Mouse (Mus musculus): ENCODE measurements around the gene Slc4a4. TPM values are rescaled to one million over a fixed set of nuclear protein-coding genes. Genes with fewer than 3 reads are reported as not detected.

Slc4a4 gene
- polyA plus RNA-seq, 1 experiment from 2014 or later, result 12.2 TPM

- peak; percentile 41; the same call in 1 of the 2 replicates for ATAC-seq (ENCODE audit: low FRiP score)
- H3K4me2 ChIP-seq, result no peak overlapping the region
- no peaks in the 10 kb centered on the region for H3K9me3 ChIP-seq (replicated peaks)
- no peaks in the 10 kb centered on the region for H3K27me3 ChIP-seq (replicated peaks)
- no peaks in the 10 kb centered on the region for H3K36me3 ChIP-seq
- no peak overlapping the region for H3K4me3 ChIP-seq (replicated peaks)
- no peak overlapping the region for H3K27ac ChIP-seq (replicated peaks)
- no peak overlapping the region for H3K9ac ChIP-seq (replicated peaks)
- 0 out of 2 replicates have a peak, but pooled peaks cover 7% of the 10 kb centered on the region for H3K4me1 ChIP-seq
- WGBS, result 89% methylated on average over 9 of the region's 9 CpGs
Measured at GRCm38 (mm10) chr5:89259804-89260492, 373.3 kb downstream of the Slc4a4 start.

GRCm38 (mm10) chr5:89277049-89277448 is 390.4 kb downstream of the Slc4a4 start:
- H3K4me1 ChIP-seq, result no peaks in the 10 kb centered on the region
- H3K9ac ChIP-seq (replicated peaks), result no peak overlapping the region
- no peak overlapping the region for H3K4me3 ChIP-seq (replicated peaks)
- no peak overlapping the region for H3K27ac ChIP-seq (replicated peaks)
- H3K9me3 ChIP-seq (replicated peaks), result no peaks in the 10 kb centered on the region
- no peak for ATAC-seq (ENCODE audit: low FRiP score)
- H3K27me3 ChIP-seq (replicated peaks), result no peaks in the 10 kb centered on the region
- no peak overlapping the region for H3K4me2 ChIP-seq
- 89% methylated on average over 2 of the region's 2 CpGs for WGBS
- H3K36me3 ChIP-seq, result no peaks in the 10 kb centered on the region

GRCm38 (mm10) chr5:89277616-89278015 is 391.0 kb downstream of the Slc4a4 start:
- H3K27ac ChIP-seq (replicated peaks), result no peak overlapping the region
- H3K36me3 ChIP-seq, result no peaks in the 10 kb centered on the region
- WGBS, result 87% methylated on average over 5 of the region's 5 CpGs
- no peak overlapping the region for H3K4me2 ChIP-seq
- H3K27me3 ChIP-seq (replicated peaks), result no peaks in the 10 kb centered on the region
- no peak for ATAC-seq (ENCODE audit: low FRiP score)
- no peak overlapping the region for H3K9ac ChIP-seq (replicated peaks)
- no peaks in the 10 kb centered on the region for H3K9me3 ChIP-seq (replicated peaks)
- no peaks in the 10 kb centered on the region for H3K4me1 ChIP-seq
- H3K4me3 ChIP-seq (replicated peaks), result no peak overlapping the region

GRCm38 (mm10) chr5:89278309-89278708 is 391.7 kb downstream of the Slc4a4 start:
- no peaks in the 10 kb centered on the region for H3K27me3 ChIP-seq (replicated peaks)
- H3K9me3 ChIP-seq (replicated peaks), result no peaks in the 10 kb centered on the region
- no peaks in the 10 kb centered on the region for H3K4me1 ChIP-seq
- H3K36me3 ChIP-seq, result no peaks in the 10 kb centered on the region
- ATAC-seq (ENCODE audit: low FRiP score), result no peak
- H3K4me3 ChIP-seq (replicated peaks), result no peak overlapping the region
- H3K9ac ChIP-seq (replicated peaks), result no peak overlapping the region
- H3K27ac ChIP-seq (replicated peaks), result no peak overlapping the region
- H3K4me2 ChIP-seq, result no peak overlapping the region

- WGBS, result 65% methylated on average over 3 of the region's 3 CpGs
- no peak overlapping the region for H3K4me3 ChIP-seq (replicated peaks)
Measured at GRCm38 (mm10) chr5:89280312-89280863, 393.8 kb downstream of the Slc4a4 start.

More at GRCm38 (mm10) chr5:89280312-89280863, 393.8 kb downstream of the Slc4a4 start:
- Histone ChIP-seq H3K4me1 (no peaks in the 10 kb centered on the region), H3K9ac (replicated peaks) (no peak overlapping the region), H3K36me3 (no peaks in the 10 kb centered on the region), H3K9me3 (replicated peaks) (no peaks in the 10 kb centered on the region), H3K4me2 (no peak overlapping the region), H3K27me3 (replicated peaks) (no peaks in the 10 kb centered on the region), H3K27ac (replicated peaks) (no peak overlapping the region)
- no peak for ATAC-seq (ENCODE audit: low FRiP score)

Other genes with a start within 250 kb of the Slc4a4 start
- gene Grsf1, start 210.6 kb upstream of the Slc4a4 start, polyA plus RNA-seq (2015; fragmentation: Nextera tagmentation; extraction: Ambion mirVana), result 53.1 and 53.4 TPM in 2 replicates
- 7.8 and 8.3 TPM in 2 replicates for gene Mob1b, start 166.0 kb upstream of the Slc4a4 start, polyA plus RNA-seq (2015; fragmentation: Nextera tagmentation; extraction: Ambion mirVana)
- gene Dck, start 121.8 kb upstream of the Slc4a4 start, polyA plus RNA-seq (2015; fragmentation: Nextera tagmentation; extraction: Ambion mirVana), result 41.8 and 50.2 TPM in 2 replicates

Measured in neural tube, embryonic 15.5 days (tissue).